Mouse (Mus musculus): Measurements from ENCODE around the gene Gm6526.
"Not testable (repeated sequence)": the region's sequence is repeated elsewhere in the genome, so short reads cannot be mapped to it uniquely, and the experiment has no call there.

The Gm6526 gene

GRCm38 (mm10) chr14:43747566-43747965, at the start of gene Gm6526:
Gm6526 (plus strand) TSS chr14:43747866.
- DNase-seq = not testable (repeated sequence)

- not testable (repeated sequence) for DNase-seq
These were observed 20.3 kb upstream of the Gm6526 start, which contains the start of gene Gm16506 for GRCm38 (mm10) chr14:43727385-43727784. Gm16506 (minus strand) TSS chr14:43727485.

DNA sequence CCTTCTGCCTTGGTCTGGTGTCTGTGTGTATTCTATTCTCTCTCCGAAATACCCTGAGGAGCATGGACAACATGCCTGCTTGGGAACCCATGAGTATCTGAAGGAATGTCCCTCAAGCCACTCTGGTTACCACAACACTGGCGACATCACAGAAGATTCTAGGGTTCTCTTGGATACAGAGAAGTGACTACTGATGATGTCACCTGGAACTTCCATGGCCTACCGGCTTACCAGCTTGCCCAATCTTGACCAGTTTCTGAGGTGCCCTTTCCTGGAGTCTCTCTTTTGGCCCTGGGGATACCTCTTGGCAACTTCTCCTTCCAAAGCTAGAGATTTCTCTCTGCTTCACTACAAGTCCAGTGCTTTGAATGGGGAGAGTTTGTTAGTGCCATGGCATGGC, 37.0 kb downstream of the Gm6526 start, which contains the start of gene Gm8180:
Gm8180 (minus strand) TSS at position 101 of the 400 bp plus-strand sequence.
- not testable (repeated sequence) for DNase-seq

DNA sequence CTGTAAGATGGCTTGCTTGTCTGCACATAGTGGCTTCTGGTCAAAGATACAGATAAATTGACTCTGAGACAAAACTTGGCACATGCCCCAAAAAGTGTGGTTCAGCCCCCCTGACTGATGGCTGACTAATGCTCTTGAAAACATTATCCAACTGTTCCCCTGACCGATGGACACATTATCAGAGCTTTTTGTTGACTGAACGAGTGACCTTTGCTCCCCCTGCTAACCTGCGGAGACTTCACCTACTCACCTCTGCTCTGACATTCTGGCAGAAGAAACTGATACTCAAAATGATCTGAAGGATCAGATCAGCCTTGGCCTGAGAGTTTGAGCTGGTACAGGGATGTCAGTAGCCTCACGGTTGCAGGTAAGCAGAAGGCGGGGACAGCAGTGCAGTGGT, 46.1 kb downstream of the Gm6526 start:
- not testable (repeated sequence) for DNase-seq

- DNase-seq = no peak
These were observed 48.6 kb downstream of the Gm6526 start for GRCm38 (mm10) chr14:43796069-43796904.

GRCm38 (mm10) chr14:43796905-43797470, 49.3 kb downstream of the Gm6526 start:
- not testable (repeated sequence) for DNase-seq

GRCm38 (mm10) chr14:43804435-43804834, 56.8 kb downstream of the Gm6526 start:
- not testable (repeated sequence) for DNase-seq

All from cerebellum, adult 11 months (tissue).